Mouse (Mus musculus) hindbrain, postnatal 0 days (tissue): Measurements from ENCODE around the gene Asf1a. TPM values are rescaled to one million over a fixed set of nuclear protein-coding genes. Genes with fewer than 3 reads are reported as not detected.
A peak's percentile ranks its signal among the peaks of the same experiment; 100 is the strongest.
"Not testable (repeated sequence)": the region's sequence is repeated elsewhere in the genome, so short reads cannot be mapped to it uniquely, and the experiment has no call there.

Source experiments
- ATAC-seq: fragments of 200-750 bp; cut with Nextera tagmentation; 2 replicates; pipeline ENCODE4 v1.8.0; 2017; ENCODE audit warnings: mild to moderate bottlenecking, moderate TSS enrichment, moderate library complexity
- DNase-seq: peaks from one replicate; pipeline ENCODE4 v3.0.0-alpha.2; 2015; ENCODE audit warnings: low spot score
- H3K27ac ChIP-seq: fragments of 300-500 bp; sonication (generic); 2 replicates; pipeline ENCODE4 v1.5.1; 2014; ENCODE audit warnings: mild to moderate bottlenecking
- H3K27me3 ChIP-seq: fragments of 300-500 bp; sonication (generic); 2 replicates; pipeline ENCODE4 v1.6.1; 2014; ENCODE audit warnings: low read length, mixed read lengths; ENCODE audit not compliant: insufficient read depth
- H3K36me3 ChIP-seq: fragments of 300-500 bp; sonication (generic); 2 replicates; pipeline ENCODE4 v1.6.1; 2014; ENCODE audit warnings: low read length, mixed read lengths; ENCODE audit not compliant: insufficient read depth
- H3K4me1 ChIP-seq: fragments of 300-500 bp; sonication (generic); 2 replicates; pipeline ENCODE4 v1.6.1; 2014; ENCODE audit warnings: antibody characterized with exemption, low read length, mixed read lengths; ENCODE audit not compliant: insufficient read depth
- H3K4me2 ChIP-seq: fragments of 300-500 bp; sonication (generic); 2 replicates; pipeline ENCODE4 v1.6.1; 2014; ENCODE audit warnings: low read depth, mild to moderate bottlenecking, low read length, moderate library complexity, mixed read lengths
- H3K4me3 ChIP-seq: fragments of 300-500 bp; sonication (generic); 2 replicates; pipeline ENCODE4 v1.5.1; 2014; ENCODE audit warnings: low read length
- H3K9ac ChIP-seq: fragments of 300-500 bp; sonication (generic); replicated peaks from 2 replicates; pipeline ENCODE4 v1.6.1; 2014; ENCODE audit warnings: mild to moderate bottlenecking, low read length, moderate library complexity, mixed read lengths
- H3K9me3 ChIP-seq: fragments of 300-500 bp; sonication (generic); 2 replicates; pipeline ENCODE4 v1.6.1; 2016; ENCODE audit warnings: low read length, mixed read lengths
- CTCF ChIP-seq: IDR thresholded peaks from 2 replicates; pipeline ENCODE4 v1.5.1; 2016; ENCODE audit warnings: antibody characterized with exemption, control low read depth, low read depth
- WGBS: fragments of 180-500 bp; shearing (Covaris S2); extraction: QIAGEN DNeasy Blood & Tissue Kit; methylation state at CpG from one replicate; pipeline ENCODE4 v1.1.7; 2014; 5-methylcytosine and 5-hydroxymethylcytosine counted together
- polyA plus RNA-seq: library from polyadenylated mRNA; unstranded; fragments of >200 nt; fragmentation: Nextera tagmentation; extraction: Ambion mirVana; gene quantifications from 2 replicates; pipeline ENCODE4 v1.2.1, GENCODE M21; 2015
- total RNA-seq: library from RNA; depleted of rRNA; stranded (reverse); fragments of >200 nt; gene quantifications from 2 replicates; pipeline ENCODE4 v1.2.3, GENCODE M21; 2014

Gene Asf1a
- total and polyA plus RNA-seq, 2 experiments from 2014 or later, result 25.2 to 67.2 TPM

DNA sequence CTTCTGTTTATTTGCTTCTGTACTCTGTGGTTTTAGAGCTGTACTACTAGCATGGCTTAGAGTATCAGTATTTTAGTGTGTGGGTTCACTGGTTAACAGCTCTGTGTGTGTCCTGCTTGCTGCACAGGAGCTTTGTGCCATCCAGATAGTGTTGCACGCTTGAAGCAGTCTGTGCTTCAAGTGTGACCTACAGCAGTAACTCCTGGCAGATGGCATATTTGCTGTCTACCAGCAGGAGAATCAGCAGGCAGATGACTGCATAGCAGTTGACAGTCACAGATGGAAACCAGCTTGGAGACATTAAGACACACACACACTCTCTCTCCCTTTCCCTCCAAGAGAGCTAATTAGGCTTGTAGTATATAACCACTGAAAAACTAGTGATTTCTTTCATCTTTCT lies 15.6 kb downstream of the Asf1a start:
- peak; percentile 82 for DNase-seq
- peaks cover 5% of the 10 kb centered on the region for H3K36me3 ChIP-seq
- WGBS, result 40% methylated on average over 1 of the region's 1 CpGs

DNA sequence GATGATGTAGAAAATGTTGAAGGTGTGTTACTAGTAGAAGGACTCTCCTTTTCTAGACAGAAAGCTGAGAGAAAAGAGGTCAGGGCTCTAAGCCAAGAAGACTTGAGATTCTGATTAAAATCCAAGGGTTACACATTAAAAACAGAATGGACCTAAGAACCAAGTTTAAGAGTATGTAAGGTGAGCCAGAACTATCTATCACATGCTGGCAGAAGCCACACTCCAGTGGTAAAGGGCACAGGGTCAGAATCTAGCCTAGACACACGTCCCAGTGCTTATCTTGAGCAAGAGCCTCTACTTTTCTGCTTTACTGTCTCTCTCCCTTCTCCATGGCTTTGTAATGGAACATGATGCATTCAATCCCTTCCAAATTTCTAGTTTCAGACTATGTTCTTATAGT lies 17.4 kb downstream of the Asf1a start:
- Histone ChIP-seq H3K27ac (no peak overlapping the region), H3K4me3 (no peak overlapping the region), H3K36me3 (peaks cover 5% of the 10 kb centered on the region; the same call in 1 of the 2 replicates), H3K27me3 (no peaks in the 10 kb centered on the region), H3K9ac (no peak overlapping the region), H3K4me2 (no peak overlapping the region), H3K4me1 (no peaks in the 10 kb centered on the region), H3K9me3 (no peaks in the 10 kb centered on the region)
- no peak for ATAC-seq
- DNase-seq, result no peak
- TF ChIP-seq CTCF, result no peak
- 61% methylated on average over 1 of the region's 1 CpGs for WGBS

More for the DNA sequence above, 15.6 kb downstream of the Asf1a start:
- H3K4me2 ChIP-seq, result no peak overlapping the region
- no peaks in the 10 kb centered on the region for H3K4me1 ChIP-seq
- H3K27me3 ChIP-seq, result no peaks in the 10 kb centered on the region
- TF ChIP-seq CTCF, result no peak
- H3K9ac ChIP-seq, result no peak overlapping the region
- no peak overlapping the region for H3K27ac ChIP-seq
- peak; percentile 92 for ATAC-seq
- H3K9me3 ChIP-seq, result no peaks in the 10 kb centered on the region
- H3K4me3 ChIP-seq, result no peak overlapping the region

DNA sequence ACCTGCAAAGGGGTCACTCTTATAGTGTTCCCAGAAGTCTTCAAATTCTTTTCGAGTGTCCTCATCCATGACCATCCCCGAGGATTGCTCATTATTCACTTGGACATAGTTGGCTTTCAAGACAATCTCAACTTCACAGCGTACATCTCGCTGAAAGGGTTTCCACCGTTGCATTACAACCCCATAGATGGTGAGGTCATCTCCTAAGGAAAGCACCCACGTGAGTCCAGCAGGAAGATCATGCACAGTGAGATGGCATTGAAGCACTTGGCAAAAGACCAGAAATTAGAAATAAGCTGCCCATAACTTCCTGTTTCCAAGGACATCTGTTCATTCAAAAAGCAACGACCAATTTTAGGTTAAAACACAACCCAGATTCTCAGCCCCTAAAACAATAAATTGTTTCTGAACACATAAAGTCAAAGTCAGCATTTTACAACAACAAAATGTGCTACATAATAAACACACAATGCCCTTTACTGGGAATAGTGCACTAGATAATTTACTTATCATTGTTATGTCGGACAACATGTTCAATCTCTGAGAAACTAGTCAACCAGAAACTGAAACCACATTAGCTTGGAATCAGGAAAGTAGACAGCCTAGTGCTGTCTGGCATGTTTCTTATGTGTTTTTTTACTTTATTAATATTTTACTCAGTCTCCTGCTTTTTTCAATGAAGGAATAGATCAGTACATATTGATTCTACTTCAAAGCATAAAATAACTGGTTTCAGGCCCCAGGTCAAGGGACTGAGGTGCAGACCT lies 19.5 kb downstream of the Asf1a start:
- Histone ChIP-seq H3K36me3 (no peaks in the 10 kb centered on the region; the same call in 1 of the 2 replicates), H3K27me3 (no peaks in the 10 kb centered on the region), H3K9me3 (no peaks in the 10 kb centered on the region), H3K9ac (no peak overlapping the region), H3K4me3 (no peak overlapping the region), H3K27ac (no peak overlapping the region), H3K4me2 (no peak overlapping the region), H3K4me1 (no peaks in the 10 kb centered on the region)
- no peak for TF ChIP-seq CTCF
- ATAC-seq, result no peak
- WGBS, result 71% methylated on average over 8 of the region's 8 CpGs
- no peak for DNase-seq

DNA sequence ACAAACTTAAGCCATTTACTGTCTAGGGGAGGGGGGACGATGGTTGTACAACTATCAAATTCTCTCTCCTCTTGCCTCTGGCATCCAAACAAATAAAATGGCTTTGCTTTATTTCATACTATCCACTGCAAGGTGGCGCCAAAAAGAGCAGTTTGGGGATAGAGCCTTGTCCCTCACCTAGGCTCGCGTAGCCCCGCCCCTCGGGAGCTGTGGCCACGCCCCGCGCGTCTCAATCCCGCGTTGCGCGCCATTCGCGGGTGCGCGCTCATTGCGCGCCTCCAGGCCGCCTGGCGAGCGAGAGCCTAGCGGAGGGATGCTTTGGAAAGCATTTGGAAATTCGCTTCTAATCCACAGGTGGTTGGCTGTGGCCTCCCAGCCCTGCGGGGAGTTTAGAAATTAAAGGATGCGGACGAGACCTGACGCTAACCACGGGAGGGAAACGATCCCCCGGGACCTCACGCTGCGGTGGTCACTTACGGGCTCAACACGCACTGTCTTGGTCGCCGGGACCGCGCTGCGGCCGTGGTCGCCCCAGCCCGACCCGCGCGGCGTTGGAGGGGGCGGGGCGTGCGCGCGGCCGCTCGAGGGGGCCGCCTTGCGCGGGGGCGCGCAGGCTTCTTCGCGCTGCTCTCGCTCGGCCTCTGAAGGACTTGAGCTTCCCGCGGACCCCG lies 32.8 kb downstream of the Asf1a start:
- under 1% methylated on average over 63 of the region's 67 CpGs for WGBS
- Histone ChIP-seq H3K4me3 (peak overlapping the region; percentile 79), H3K4me2 (peak overlapping the region; percentile 47), H3K4me1 (no peaks in the 10 kb centered on the region), H3K36me3 (no peaks in the 10 kb centered on the region), H3K9ac (peak overlapping the region; percentile 72), H3K27me3 (no peaks in the 10 kb centered on the region), H3K27ac (peak overlapping the region; percentile 85), H3K9me3 (no peaks in the 10 kb centered on the region)
- DNase-seq (peak; percentile 96), ATAC-seq (peak; percentile 83)
- TF ChIP-seq CTCF, result peak; percentile 60

DNA sequence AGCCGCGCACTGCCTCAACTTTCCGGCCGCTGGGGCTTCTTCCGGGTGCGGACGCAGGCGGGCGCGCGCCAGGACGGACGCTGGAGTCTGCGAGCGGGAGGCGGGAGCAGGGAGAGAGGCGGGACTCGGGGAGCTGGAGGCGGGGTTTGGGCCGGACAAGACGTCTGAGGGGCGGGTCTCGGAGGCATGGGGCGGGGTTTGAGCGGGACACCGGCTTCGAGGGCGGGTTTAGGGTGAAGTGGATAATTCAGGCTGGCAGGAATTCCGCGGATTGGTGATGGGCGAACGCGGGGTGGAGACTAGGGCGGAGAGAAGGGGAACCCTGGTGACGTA lies 33.3 kb downstream of the Asf1a start:
- WGBS, result under 1% methylated on average over 35 of the region's 35 CpGs
- H3K9me3 ChIP-seq, result no peaks in the 10 kb centered on the region
- TF ChIP-seq CTCF, result no peak
- ATAC-seq (peak; percentile 98), DNase-seq (peak; percentile 99)
- H3K4me2 ChIP-seq, result peak overlapping the region; percentile 47
- peak overlapping the region; percentile 72 for H3K9ac ChIP-seq
- no peaks in the 10 kb centered on the region for H3K4me1 ChIP-seq
- H3K4me3 ChIP-seq, result peak overlapping the region; percentile 79
- no peaks in the 10 kb centered on the region for H3K36me3 ChIP-seq
- H3K27ac ChIP-seq, result peak overlapping the region; percentile 85
- no peaks in the 10 kb centered on the region for H3K27me3 ChIP-seq

DNA sequence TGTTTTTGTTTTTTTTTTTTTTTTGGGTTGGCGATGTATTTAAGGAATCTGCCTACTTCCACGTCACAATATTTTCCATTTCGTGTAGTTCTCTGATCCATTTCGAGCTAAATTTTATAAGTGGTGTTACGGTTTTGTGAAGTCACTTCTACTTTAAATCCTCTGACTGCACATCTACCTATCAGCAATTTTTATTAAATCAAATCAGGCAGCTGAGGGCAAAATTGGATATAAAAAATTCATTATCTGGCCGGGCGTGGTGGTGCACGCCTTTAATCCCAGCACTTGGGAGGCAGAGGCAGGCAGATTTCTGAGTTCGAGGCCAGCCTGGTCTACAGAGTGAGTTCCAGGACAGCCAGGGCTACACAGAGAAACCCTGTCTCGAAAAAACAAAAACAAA lies 33.8 kb downstream of the Asf1a start, which contains the start of gene Mcm9:
Gene Mcm9, minus strand, starts transcription at position 101 of the 400 bp plus-strand sequence.
- peak within 1 kb of the TSS; percentile 79 for H3K4me3 ChIP-seq
- not testable (repeated sequence) for DNase-seq, H3K36me3 ChIP-seq, H3K27me3 ChIP-seq, H3K4me1 ChIP-seq, ATAC-seq, H3K9me3 ChIP-seq
- WGBS, result 54% methylated on average over 10 of the region's 10 CpGs
- peak within 1 kb of the TSS; percentile 85 for H3K27ac ChIP-seq
- peak within 1 kb of the TSS; percentile 47 for H3K4me2 ChIP-seq
- H3K9ac ChIP-seq, result peak within 1 kb of the TSS; percentile 72

DNA sequence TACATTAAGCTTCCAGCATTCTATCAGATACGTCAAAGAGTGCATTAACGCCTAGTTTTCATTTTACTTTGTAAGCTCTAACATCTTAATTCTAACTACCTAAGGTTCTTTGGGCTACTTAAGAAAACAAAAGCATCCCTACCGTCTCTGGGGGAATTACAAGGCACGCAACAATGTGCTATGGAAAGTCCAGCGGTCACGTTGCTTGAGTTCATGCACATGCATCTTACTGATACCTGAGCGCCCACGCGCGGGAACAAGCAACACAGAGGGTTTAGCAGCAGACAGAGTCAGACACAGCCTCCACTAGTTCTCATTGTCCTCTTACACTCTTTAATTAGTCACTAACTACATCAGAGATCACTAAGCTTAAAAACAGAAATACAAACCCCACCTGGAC lies 37.6 kb downstream of the Asf1a start:
- Histone ChIP-seq H3K4me1 (no peaks in the 10 kb centered on the region), H3K9me3 (no peaks in the 10 kb centered on the region), H3K4me3 (no peak overlapping the region), H3K4me2 (no peak overlapping the region), H3K27me3 (no peaks in the 10 kb centered on the region), H3K36me3 (no peaks in the 10 kb centered on the region), H3K27ac (no peak overlapping the region), H3K9ac (no peak overlapping the region)
- 85% methylated on average over 10 of the region's 10 CpGs for WGBS
- ATAC-seq, result no peak
- no peak for TF ChIP-seq CTCF
- no peak for DNase-seq
